Mouse (Mus musculus) WW6 (cell line): ENCODE data around the gene 3110009E18Rik.

ENCODE experiments used
- DNase-seq: peaks from one replicate; pipeline ENCODE4 v3.0.0-alpha.2; 2013; ENCODE audit warnings: low read depth, low spot score

Gene 3110009E18Rik

DNA sequence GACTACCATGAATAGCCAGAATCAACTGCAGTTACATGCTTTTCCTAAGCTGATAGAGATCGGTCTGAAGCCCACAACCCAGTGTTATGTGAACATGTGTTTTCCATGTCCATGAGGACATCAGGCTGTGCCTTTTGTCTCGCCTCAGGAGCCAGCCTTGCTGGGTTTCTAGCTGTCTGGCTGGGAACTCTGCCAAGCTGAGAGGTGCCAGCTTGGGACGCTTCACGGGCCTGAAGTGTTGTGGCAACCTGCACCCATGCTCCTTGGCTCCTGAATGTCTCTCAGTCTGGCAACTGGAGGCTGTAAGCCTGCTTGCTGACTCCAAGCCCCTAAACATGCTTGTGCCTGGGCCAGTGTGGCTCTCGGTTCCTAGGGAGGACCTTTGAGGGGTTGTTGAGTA lies 21.6 kb downstream of the 3110009E18Rik start:
- DNase-seq, result no peak

DNA sequence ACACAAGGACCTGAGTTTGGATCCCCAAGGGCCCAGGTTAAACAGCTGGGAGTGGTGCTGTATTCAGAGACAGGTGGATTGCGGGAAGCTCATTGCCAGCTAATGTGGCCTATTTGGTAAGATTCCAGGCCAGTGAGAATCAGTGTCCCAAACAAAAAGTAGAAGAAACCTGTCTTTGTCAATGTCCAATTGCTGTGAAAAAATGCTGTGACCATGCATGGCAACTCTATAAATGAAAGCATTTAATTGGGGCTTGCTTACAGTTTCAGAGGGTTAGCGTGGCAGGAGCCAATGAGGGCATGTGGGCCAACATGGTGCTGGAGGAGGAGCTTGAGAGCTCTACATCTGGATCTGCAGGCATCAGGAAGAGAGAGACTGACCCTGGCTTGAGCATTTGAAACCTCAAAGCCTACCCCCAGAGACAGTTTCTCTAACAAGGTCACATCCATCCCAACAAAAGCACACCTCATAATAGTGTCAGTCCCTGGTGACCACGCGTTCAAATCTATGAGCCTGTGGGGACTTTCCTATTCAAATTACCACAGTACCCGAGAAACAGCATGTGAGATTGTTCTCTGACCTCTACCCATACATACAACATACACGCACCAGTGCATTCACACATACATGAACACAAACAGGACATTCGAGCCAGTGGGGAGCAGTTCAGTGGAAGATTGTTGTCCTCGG lies 24.7 kb downstream of the 3110009E18Rik start:
- no peak for DNase-seq

- no peak for DNase-seq
Measured at GRCm38 (mm10) chr1:120146994-120147393, 26.0 kb downstream of the 3110009E18Rik start.

- DNase-seq, result no peak
Measured at GRCm38 (mm10) chr1:120154232-120154631, 33.2 kb downstream of the 3110009E18Rik start.

GRCm38 (mm10) chr1:120155325-120155724 lies 34.3 kb downstream of the 3110009E18Rik start:
- peak; percentile 29 for DNase-seq

- DNase-seq, result no peak
Measured at GRCm38 (mm10) chr1:120158474-120159127, 37.6 kb downstream of the 3110009E18Rik start.

DNA sequence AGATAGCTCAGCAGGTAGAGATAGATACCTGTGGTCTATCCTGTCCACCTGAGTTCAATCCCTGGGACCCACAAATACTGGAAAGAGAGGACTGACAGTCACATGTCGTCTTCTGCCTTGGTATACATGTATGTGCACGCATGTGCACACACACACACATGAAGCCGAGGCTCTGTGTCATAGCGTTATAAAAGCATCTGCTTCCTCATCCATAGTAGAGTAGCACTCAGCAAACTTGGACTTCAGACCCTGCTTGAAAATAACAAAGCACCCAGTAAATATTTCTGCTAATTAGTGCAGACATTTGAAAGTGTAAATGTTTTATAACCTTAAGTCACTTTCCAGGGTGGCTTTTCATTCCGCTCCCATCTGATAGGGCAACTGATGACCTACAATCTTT lies 40.5 kb downstream of the 3110009E18Rik start:
- no peak for DNase-seq

DNA sequence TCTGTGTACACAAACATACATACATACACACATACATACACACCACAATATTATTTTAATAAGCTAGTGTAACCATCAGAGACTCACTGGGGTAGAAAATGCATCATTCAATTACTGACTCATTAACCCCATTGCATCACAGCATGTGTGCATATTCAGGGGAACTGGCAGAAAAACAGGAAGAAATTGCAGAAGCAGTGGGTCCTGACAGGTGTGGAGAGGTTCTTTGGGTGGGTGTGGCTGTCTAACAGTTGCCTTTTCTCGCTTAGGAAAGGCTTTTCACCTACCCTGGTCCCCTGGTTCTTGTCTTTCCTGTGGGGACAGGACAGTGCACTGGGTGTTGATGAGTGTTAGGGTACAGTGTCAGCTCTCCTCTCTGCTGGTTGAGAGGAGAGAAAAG lies 41.6 kb downstream of the 3110009E18Rik start:
- no peak for DNase-seq

DNA sequence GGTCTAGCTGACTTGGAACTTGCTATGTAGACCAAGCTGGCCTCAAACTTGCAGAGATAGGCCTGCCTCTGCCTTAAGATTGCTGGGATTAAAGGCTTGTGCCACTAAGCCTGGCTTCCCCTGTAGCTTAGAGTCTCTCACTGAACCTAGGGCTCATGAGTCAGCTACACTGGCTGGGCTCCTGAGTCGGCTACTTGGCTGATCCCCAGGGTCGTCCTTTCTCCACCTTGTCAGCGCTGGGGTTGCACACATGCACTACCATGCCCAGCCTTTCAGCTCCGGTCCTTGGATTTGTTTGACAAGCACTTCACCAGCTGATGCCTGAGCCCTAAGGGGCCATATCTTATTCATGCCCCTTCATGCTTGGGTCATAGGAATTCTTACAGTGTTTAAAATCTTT lies 47.0 kb downstream of the 3110009E18Rik start:
- DNase-seq, result no peak

DNA sequence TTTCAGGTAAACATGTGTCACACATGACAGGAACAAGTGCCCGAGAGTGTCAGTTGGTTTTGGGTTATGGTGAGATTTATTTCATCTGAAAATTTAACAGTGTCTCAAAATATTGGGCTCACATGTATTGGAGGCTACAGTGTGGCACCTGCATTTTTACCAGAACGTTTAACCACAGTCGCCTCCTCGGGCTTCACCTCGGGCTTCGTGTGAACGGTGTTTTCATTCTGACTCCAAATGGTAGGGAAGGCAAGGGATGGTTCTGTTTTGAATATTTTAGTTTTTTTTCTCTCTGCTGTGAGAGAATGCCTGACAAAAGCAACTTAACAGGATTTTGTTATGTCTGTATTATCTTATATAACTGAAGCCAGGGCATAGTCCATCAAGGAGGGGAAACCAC lies 47.7 kb downstream of the 3110009E18Rik start:
- no peak for DNase-seq

DNA sequence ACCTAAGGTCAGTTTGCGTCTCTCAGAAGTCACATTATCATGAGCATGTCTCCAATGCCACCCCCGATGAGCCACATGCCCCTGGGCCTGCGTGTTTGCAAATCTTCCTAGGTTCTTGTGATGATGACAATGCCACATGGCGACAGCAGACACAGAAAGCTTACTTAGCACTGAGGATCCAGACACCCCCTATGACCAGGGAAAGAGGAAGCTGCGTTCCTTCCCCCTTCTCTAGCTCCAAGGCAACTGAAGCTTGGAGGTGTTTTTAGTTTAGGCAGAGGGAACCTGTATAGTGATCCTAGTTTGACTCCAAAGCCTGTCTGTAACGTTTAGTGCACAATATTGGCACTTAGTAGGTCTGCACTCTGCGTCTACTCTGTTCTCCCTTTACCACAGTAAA lies 49.3 kb downstream of the 3110009E18Rik start:
- DNase-seq, result no peak

DNA sequence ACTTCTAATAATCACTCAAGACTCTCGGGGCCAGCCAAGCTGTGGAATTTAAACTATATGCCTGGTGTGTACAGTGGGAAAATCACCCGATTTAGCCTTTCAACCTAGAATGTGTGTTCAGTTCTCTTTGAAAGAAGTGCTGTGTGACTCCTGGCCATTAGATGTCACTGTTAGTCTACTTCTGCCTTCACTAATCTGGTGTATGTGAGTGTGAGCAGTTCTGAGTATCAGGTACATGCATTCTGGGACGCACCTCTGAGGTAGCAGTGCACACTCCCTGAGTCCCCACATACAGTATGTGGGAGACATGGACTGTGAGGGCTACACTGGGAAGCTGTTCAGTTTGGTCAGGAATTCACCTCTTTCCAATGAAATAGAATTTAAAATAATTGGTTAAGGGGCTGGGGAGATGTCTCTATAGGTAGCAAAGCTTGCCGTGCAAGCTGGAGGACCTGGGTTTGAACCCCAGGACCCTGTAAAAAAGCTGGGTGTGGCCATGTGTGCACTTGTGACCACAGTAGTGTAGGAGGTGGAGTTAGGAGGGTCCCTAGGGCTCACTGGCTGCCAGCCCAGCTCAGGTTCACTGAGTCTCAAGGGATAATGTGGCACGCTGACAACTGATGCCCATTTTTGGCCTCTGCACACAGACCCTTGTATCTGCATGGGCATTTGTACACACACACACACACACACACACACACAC lies 51.0 kb downstream of the 3110009E18Rik start:
- no peak for DNase-seq

GRCm38 (mm10) chr1:120174991-120175390 lies 54.0 kb downstream of the 3110009E18Rik start:
- DNase-seq, result no peak

GRCm38 (mm10) chr1:120176313-120176712 lies 55.3 kb downstream of the 3110009E18Rik start:
- DNase-seq, result no peak

GRCm38 (mm10) chr1:120177141-120177540 lies 56.2 kb downstream of the 3110009E18Rik start:
- no peak for DNase-seq

- DNase-seq, result no peak
Measured at GRCm38 (mm10) chr1:120186204-120186603, 65.2 kb downstream of the 3110009E18Rik start.

GRCm38 (mm10) chr1:120186655-120187054 lies 65.7 kb downstream of the 3110009E18Rik start:
- no peak for DNase-seq

- DNase-seq, result no peak
Measured at GRCm38 (mm10) chr1:120187059-120187458, 66.1 kb downstream of the 3110009E18Rik start.

DNA sequence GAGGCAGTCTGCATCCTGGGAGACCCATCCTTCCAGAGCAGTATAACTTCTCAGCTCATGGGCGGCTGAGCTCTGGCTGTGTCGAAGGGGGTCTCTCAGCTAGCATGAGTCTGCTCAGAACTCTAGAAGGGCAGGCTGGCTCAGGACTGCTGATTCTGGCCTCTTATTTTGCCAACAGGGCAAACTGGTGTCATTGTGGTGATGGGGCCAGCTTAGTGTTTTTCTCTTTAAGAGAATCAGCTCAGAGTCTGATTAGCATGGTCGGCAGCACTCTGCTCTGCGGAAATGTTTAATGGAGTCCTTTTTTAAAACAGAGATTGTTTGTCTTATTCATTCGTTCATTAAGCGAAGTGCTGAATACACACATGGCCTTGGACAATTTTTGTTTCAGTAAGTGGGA lies 68.2 kb downstream of the 3110009E18Rik start:
- no peak for DNase-seq

DNA sequence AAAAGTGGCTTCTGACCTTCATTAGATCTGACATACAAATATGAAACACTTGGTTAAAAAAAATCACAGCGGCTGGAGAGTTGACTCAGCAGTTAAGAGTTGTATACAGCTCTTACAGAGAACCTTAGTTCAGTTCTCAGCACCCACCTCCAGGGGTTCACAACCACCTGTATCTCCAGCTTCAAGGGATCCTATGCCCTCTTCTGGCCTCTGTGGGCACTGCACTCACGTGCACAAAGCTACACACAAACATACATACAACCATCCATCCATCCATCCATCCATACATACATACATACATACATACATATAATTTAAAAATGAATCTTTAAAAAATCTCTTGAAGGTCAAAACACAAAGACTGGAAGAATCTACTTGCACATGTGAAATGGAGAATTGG lies 69.3 kb downstream of the 3110009E18Rik start:
- DNase-seq, result no peak

- DNase-seq, result no peak
Measured at GRCm38 (mm10) chr1:120190946-120191345, 70.0 kb downstream of the 3110009E18Rik start.

GRCm38 (mm10) chr1:120192321-120192720 lies 71.3 kb downstream of the 3110009E18Rik start:
- DNase-seq, result no peak

DNA sequence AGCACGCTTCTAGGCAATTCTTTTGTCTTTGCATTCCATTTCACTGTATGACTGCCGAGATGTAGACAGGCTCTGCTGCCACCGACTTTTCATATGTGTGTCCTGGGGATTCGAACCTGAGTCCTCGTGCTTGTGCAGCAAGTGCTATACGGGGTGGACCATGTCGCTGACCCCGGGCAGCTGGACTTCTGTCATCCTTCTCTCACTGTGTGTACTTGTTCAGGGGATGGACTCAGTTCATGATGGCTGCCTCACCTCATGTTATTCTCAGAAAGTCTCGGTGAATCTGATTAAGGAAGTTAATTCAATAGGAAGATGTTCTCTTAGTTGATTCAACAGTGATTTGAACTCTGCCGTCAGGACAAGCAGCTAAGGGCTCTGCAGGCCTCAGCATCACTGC lies 72.6 kb downstream of the 3110009E18Rik start:
- DNase-seq, result no peak
